Mouse (Mus musculus): ENCODE measurements around the gene Gm27027.

Gm27027 gene

GRCm38 (mm10) chr2:93996254-93996653, at the start of gene Gm27027:
Gm27027 (minus strand) TSS chr2:93996354.
- no peak for DNase-seq

GRCm38 (mm10) chr2:94045411-94046090, 49.4 kb upstream of the Gm27027 start:
- DNase-seq: peak; percentile 72

GRCm38 (mm10) chr2:94044174-94044573, 48.0 kb upstream of the Gm27027 start:
- no peak for DNase-seq

GRCm38 (mm10) chr2:94043662-94044061, 47.5 kb upstream of the Gm27027 start:
- peak; percentile 42 for DNase-seq

GRCm38 (mm10) chr2:94042461-94042860, 46.3 kb upstream of the Gm27027 start:
- no peak for DNase-seq

GRCm38 (mm10) chr2:94040391-94041125, 44.4 kb upstream of the Gm27027 start:
- no peak for DNase-seq

DNA sequence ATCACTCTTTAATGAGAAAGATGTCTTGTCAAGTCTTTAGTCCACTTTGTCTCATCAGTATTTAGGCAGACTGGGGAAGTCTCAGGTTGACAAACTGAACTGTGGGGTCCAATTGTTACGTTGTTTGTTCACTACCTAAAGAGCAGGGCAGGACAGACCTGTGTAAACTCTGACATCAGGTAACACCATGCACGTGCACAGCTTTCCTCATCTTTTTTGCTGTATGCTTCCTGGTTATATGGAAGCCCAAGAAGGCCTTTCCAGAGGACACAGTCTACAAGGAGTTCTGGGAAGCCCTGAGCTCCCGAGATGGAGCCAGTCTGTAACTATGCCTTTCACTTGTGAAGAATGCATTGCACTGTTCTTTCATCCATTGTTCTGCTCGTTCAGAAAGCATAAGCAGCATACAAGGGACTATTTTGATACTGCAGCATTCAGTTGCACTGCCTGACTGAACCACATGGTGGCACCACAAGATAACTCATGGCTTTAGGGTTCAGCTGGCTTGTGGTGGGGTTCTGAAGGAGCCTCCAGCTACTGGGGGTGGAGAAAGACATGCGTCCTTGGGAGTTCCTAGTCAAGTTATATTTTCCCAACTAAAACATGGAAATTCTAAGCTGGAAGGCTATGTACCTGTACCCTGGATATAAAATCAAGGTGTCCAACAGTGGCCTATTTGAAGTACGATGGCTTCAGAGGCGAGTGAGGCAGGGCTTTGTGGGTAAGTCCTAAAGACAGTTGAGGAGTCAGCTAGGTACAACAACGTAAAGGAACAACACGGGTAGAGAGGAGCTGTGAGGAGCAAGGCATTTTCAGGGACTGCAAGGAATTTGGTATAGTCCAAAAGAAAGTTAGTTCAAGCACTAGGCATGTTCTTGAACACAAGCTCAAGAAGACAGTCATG, 39.5 kb upstream of the Gm27027 start:
- peak; percentile 87 for DNase-seq

DNA sequence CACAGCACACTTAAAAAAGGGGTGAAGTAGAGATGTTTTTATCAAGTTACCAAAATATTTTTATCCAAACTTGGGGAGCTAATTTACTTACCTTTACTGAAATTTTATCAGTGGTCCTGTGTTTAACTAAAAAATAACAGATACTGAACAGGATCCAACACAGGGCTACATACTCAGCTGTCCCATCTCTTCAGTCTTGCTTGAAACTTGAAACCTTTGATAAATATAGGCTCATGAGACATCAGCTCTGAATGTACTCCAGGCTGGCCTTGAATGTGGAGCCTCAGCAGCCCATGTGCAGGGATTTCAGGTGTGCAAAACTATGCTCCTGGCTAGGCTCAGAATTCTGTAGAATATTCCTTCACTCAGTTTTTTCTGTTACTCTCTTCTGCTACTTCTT, 34.4 kb upstream of the Gm27027 start:
- no peak for DNase-seq

- no peak for DNase-seq
Observed at GRCm38 (mm10) chr2:94024637-94025036, 28.5 kb upstream of the Gm27027 start.

- DNase-seq: peak; percentile 97
Observed at GRCm38 (mm10) chr2:94010335-94011291, 14.5 kb upstream of the Gm27027 start, which contains the start of gene Alkbh3. Alkbh3 (minus strand) TSS chr2:94010807.

DNA sequence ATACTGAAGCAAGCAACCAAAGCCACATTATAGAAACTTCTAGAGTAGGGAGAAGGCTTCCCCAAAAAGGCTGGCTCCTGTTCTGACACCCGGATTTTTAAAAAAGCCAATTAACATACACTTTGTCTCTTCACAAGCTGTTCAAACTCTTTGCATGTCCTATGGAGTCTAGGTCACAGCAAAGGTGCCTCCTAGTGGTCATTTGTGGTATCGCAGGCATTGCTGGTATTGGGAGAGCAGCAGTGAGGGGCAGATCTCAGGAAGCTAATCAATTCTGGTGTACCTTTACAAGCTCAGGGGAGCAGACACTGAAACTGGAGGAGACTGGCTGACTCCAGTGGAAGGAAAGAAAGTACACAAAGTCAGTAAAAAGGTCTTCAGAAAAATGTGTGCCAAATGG, 6.2 kb upstream of the Gm27027 start:
- peak; percentile 89 for DNase-seq

- DNase-seq: no peak
Observed at GRCm38 (mm10) chr2:94001918-94002317, 5.8 kb upstream of the Gm27027 start.

GRCm38 (mm10) chr2:94001411-94001810, 5.3 kb upstream of the Gm27027 start:
- DNase-seq: no peak

- no peak for DNase-seq
Observed at GRCm38 (mm10) chr2:93992810-93993209, 3.3 kb downstream of the Gm27027 start.

DNA sequence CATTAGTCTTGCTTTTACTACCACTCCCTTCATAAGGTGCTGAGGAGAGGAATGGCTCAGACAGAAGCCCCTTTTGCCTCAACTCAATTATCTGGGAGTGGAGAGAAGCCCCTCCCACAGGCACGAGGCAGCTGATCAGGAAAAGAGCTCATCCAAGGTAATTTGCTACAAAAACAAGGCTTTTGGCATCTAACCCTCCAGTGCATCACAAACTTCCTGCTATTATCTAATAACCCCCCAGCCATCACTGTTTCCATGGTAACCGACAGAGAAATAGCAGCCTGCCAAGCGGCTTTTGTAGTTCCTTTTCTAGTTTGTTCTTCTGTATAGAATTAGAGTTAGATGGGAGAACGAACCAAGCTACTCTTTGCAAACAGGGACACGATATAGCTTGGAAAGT, 3.9 kb downstream of the Gm27027 start:
- no peak for DNase-seq

DNA sequence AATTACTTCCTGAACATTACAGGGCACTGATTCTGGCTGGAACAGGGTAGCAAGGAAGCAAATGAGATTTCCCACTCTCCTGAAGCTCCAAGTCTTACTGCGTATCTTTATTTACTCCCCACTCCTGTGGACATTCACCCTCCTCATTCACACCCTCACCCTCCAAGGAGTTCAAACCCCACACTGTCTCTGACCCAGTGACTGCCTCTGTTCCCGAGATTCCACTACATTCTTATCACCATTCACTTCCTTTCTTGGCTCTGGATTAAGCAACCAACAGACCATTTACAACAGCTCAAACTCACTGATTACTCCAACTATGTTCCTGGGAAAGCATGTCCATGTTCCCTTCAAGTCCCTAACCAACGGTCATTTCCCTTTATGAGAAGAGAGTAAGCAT, 4.8 kb downstream of the Gm27027 start:
- no peak for DNase-seq

- DNase-seq: no peak
Observed at GRCm38 (mm10) chr2:93988440-93988839, 7.7 kb downstream of the Gm27027 start.

DNA sequence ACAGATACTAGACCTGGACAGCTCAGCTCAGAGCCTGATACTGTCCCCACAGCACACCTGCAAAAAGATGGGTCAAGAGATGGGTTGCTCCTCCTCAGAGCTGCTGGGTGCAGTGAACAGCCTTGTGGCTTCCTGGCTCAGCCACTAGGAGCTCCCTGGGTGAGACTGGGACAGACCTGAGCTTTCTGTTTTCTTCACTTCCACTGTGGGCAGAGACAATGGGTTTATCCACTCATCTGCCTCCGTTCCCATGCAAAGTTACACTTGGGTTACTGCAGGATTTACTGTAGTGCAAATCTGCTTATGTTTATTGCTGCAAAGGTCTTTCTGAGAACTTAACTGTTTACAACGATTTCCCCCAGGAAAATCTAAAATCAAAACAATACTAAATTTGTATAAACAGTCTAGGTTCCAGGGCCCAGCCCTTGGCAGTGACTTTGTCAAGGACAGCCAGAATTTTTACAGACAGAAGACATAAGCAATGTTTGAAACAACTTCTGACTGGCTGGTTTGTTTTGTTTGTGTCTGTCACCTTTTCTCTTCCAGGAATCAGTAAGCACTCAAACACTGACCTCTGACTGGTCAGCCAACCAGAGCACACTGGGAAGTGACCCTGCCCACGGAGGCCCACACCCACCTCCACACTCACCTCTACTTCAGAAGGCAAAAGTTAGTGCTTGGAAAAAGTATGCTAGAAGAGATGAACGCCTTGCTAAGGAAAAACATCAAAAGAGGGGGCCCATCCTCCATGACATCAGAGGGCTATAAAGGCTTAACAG, 13.5 kb downstream of the Gm27027 start:
- no peak for DNase-seq

DNA sequence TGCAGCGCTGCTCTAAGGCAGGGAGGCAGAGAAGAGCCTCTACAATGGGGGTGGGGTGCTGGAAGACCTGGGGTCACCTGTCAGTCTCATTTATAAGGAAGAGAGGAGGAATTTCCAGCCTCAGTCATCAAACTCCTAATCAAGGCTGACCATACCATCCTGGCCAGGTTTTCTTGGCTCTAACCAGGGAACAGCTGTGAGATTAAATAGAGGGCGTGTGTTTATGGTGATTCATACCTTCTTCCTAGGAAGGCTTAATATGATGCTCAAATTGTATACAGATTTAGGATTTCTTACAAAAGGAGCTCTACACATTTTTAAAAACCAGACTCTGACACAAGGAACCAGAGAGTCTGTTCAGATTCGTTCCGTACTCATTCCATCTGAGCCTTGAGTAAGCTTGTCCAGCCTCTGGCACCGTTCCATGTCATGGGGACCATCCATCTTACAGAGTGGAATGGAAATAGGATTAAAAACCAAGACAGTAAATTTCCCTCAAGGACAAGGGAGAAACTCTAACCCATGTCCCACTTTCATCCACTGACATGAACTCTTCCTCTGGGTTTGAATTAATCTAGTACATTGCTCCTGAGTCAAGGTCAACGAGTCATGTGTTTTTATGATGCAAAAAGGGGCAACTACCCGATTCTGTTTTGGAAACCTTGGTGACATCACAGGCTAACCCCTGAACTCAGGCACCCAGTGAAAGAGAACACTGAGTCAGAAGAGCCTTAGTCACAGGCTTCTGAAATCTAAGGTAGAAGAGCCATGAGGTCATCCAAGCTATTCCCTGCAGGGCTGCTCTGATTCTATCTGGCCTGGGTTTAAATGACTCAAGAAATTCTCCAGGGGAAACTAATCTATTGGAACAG, 16.7 kb downstream of the Gm27027 start:
- no peak for DNase-seq
